Comparison of ENCODE assay signal across 8 mouse cellular contexts in genomic region chr13:49682233-49682846, GRCm38 (mm10). TPM values are rescaled to one million over a fixed set of nuclear protein-coding genes. Genes with fewer than 3 reads are reported as not detected.
A peak's percentile ranks its signal among the peaks of the same experiment; 100 is the strongest.
DNase-seq lines count a peak whose midpoint lies in the region; ATAC-seq and TF ChIP-seq lines count a peak whose summit lies in the region.

No protein-coding gene starts in this region.

- ATAC-seq in kidney, embryonic 14.5 days (ENCODE audit: low FRiP score, low TSS enrichment): no peak
- peak; percentile 58; the same call in 1 of the 2 replicates for ATAC-seq in heart, embryonic 12.5 days (ENCODE audit: insufficient number of reproducible peaks, low FRiP score)
- peak; percentile 9 for ATAC-seq in stomach, embryonic 16.5 days (ENCODE audit: insufficient read depth, low FRiP score)

- no peak for TF ChIP-seq POLR2A in bone marrow macrophage, adult 2 months (IDR thresholded peaks at IDR 0.05; ENCODE audit: borderline replicate concordance, low read depth, low read length)

- 1% methylated on average over 20 of the region's 20 CpGs for WGBS in kidney, embryonic 14.5 days
- WGBS in heart, embryonic 12.5 days: under 1% methylated on average over 20 of the region's 20 CpGs
- under 1% methylated on average over 20 of the region's 20 CpGs for WGBS in stomach, embryonic 16.5 days

- H3K27me3 ChIP-seq in kidney, embryonic 14.5 days (ENCODE audit: control insufficient read depth, insufficient read depth, low read length): no peaks in the 10 kb centered on the region
- no peaks in the 10 kb centered on the region for H3K27me3 ChIP-seq in heart, embryonic 12.5 days (replicated peaks)
- no peaks in the 10 kb centered on the region for H3K27me3 ChIP-seq in stomach, embryonic 16.5 days (ENCODE audit: control insufficient read depth, insufficient read depth, low read length)

- peak overlapping the region; percentile 73 for H3K9ac ChIP-seq in kidney, embryonic 14.5 days (ENCODE audit: low read depth, low read length)
- peak overlapping the region; percentile 90 for H3K9ac ChIP-seq in heart, embryonic 12.5 days
- H3K9ac ChIP-seq in stomach, embryonic 16.5 days (ENCODE audit: low read length): peak overlapping the region; percentile 86

- H3K9me3 ChIP-seq in kidney, embryonic 14.5 days (ENCODE audit: control insufficient read depth, low read length): no peaks in the 10 kb centered on the region
- no peaks in the 10 kb centered on the region for H3K9me3 ChIP-seq in heart, embryonic 12.5 days (replicated peaks)
- no peaks in the 10 kb centered on the region for H3K9me3 ChIP-seq in stomach, embryonic 16.5 days (replicated peaks; ENCODE audit: control insufficient read depth, low read length)

- peaks cover 10% of the 10 kb centered on the region; the same call in 1 of the 2 replicates for H3K36me3 ChIP-seq in kidney, embryonic 14.5 days (ENCODE audit: control insufficient read depth, insufficient read depth, low read length)
- H3K36me3 ChIP-seq in heart, embryonic 12.5 days: peaks cover 16% of the 10 kb centered on the region
- H3K36me3 ChIP-seq in stomach, embryonic 16.5 days (ENCODE audit: control insufficient read depth, insufficient read depth, low read length): no peaks in the 10 kb centered on the region

- H3K27ac ChIP-seq in kidney, embryonic 14.5 days (ENCODE audit: low read depth, low read length): peak overlapping the region; percentile 45; the same call in 1 of the 2 replicates
- H3K27ac ChIP-seq in bone marrow macrophage, adult 2 months (ENCODE audit: insufficient read depth, low read depth, low read length): peak overlapping the region; percentile 19; the same call in 1 of the 2 replicates
- peak overlapping the region; percentile 66 for H3K27ac ChIP-seq in heart, embryonic 12.5 days (ENCODE audit: poor library complexity, severe bottlenecking)
- peak overlapping the region; percentile 93 for H3K27ac ChIP-seq in stomach, embryonic 16.5 days (ENCODE audit: low read length)

- no peak for DNase-seq in kidney, adult 18-20 months
- peak; percentile 29 for DNase-seq in liver
- no peak for DNase-seq in spleen, postnatal 10 days (ENCODE audit: low spot score in 2 of 2)
- no peak for DNase-seq in spleen, postnatal 14 days (ENCODE audit: low spot score in 2 of 2)

- H3K4me2 ChIP-seq in kidney, embryonic 14.5 days (replicated peaks; ENCODE audit: low read depth, low read length): peak overlapping the region; percentile 64
- H3K4me2 ChIP-seq in heart, embryonic 12.5 days: peak overlapping the region; percentile 91
- peak overlapping the region; percentile 94 for H3K4me2 ChIP-seq in stomach, embryonic 16.5 days (ENCODE audit: low read depth, low read length)

- H3K4me3 ChIP-seq in kidney, embryonic 14.5 days (ENCODE audit: low read length): peak overlapping the region; percentile 77
- peak overlapping the region; percentile 92 for H3K4me3 ChIP-seq in bone marrow macrophage, adult 2 months (ENCODE audit: insufficient read depth, low read length)
- H3K4me3 ChIP-seq in heart, embryonic 12.5 days: peak overlapping the region; percentile 87
- H3K4me3 ChIP-seq in stomach, embryonic 16.5 days (replicated peaks; ENCODE audit: low read length): peak overlapping the region; percentile 90

- peaks cover 8% of the 10 kb centered on the region; the same call in 1 of the 2 replicates for H3K4me1 ChIP-seq in kidney, embryonic 14.5 days (ENCODE audit: control insufficient read depth, insufficient read depth, low read length)
- peaks cover 15% of the 10 kb centered on the region for H3K4me1 ChIP-seq in bone marrow macrophage, adult 2 months (ENCODE audit: control insufficient read depth, insufficient read depth, low read length)
- H3K4me1 ChIP-seq in heart, embryonic 12.5 days (replicated peaks): peaks cover 7% of the 10 kb centered on the region
- H3K4me1 ChIP-seq in stomach, embryonic 16.5 days (ENCODE audit: control insufficient read depth, insufficient read depth, low read length): peaks cover 7% of the 10 kb centered on the region

- TF ChIP-seq CTCF in bone marrow macrophage, adult 2 months (IDR thresholded peaks at IDR 0.05; ENCODE audit: low read depth, low read length): no peak

RNA-seq across cellular contexts. Expression of gene Iars, which starts 0.4 kb away (rescaled TPM):
- polyA plus RNA-seq in kidney, embryonic 14.5 days (2014; fragmentation: Nextera tagmentation; extraction: Ambion mirVana): 42.1 and 94.3 TPM in 2 replicates
- 22.5 and 33.2 TPM in 2 replicates for polyA plus RNA-seq in bone marrow macrophage, adult 2 months (2012; ENCODE audit: insufficient read depth, insufficient read length, missing spikeins)
- polyA plus RNA-seq in heart, embryonic 12.5 days (2016; fragmentation: Nextera tagmentation; extraction: Ambion mirVana): 67.8 and 68.2 TPM in 2 replicates
- 75.8 and 78.1 TPM in 2 replicates for polyA plus RNA-seq in stomach, embryonic 16.5 days (2015; fragmentation: Nextera tagmentation; extraction: Ambion mirVana)

RNA-seq across cellular contexts. Expression of gene Nol8, which starts 29.5 kb away (rescaled TPM):
- 18.6 and 22.0 TPM in 2 replicates for polyA plus RNA-seq in kidney, embryonic 14.5 days (2014; fragmentation: Nextera tagmentation; extraction: Ambion mirVana)
- 8.7 and 13.0 TPM in 2 replicates for polyA plus RNA-seq in bone marrow macrophage, adult 2 months (2012; ENCODE audit: insufficient read depth, insufficient read length, missing spikeins)
- 14.4 and 16.3 TPM in 2 replicates for polyA plus RNA-seq in heart, embryonic 12.5 days (2016; fragmentation: Nextera tagmentation; extraction: Ambion mirVana)
- polyA plus RNA-seq in stomach, embryonic 16.5 days (2015; fragmentation: Nextera tagmentation; extraction: Ambion mirVana): 10.1 and 13.2 TPM in 2 replicates

RNA-seq across cellular contexts. Expression of gene Cenpp, which starts 29.8 kb away (rescaled TPM):
- 34.1 and 45.5 TPM in 2 replicates for polyA plus RNA-seq in kidney, embryonic 14.5 days (2014; fragmentation: Nextera tagmentation; extraction: Ambion mirVana)
- 6.9 and 8.3 TPM in 2 replicates for polyA plus RNA-seq in bone marrow macrophage, adult 2 months (2012; ENCODE audit: insufficient read depth, insufficient read length, missing spikeins)
- 26.4 and 27.9 TPM in 2 replicates for polyA plus RNA-seq in heart, embryonic 12.5 days (2016; fragmentation: Nextera tagmentation; extraction: Ambion mirVana)
- polyA plus RNA-seq in stomach, embryonic 16.5 days (2015; fragmentation: Nextera tagmentation; extraction: Ambion mirVana): 22.7 and 23.4 TPM in 2 replicates

Comparison
In these comparisons a context has a peak if more than half of its experiments do, and no peak if none do; other contexts are left out.
1. H3K27ac ChIP-seq: peak in every context shown above with its lines; median percentile 93 in stomach, embryonic 16.5 days; 66 in heart, embryonic 12.5 days; 45 in kidney, embryonic 14.5 days; 19 in bone marrow macrophage, adult 2 months.